ENCODE assay signal across 28 mouse cellular contexts in the genomic region with DNA sequence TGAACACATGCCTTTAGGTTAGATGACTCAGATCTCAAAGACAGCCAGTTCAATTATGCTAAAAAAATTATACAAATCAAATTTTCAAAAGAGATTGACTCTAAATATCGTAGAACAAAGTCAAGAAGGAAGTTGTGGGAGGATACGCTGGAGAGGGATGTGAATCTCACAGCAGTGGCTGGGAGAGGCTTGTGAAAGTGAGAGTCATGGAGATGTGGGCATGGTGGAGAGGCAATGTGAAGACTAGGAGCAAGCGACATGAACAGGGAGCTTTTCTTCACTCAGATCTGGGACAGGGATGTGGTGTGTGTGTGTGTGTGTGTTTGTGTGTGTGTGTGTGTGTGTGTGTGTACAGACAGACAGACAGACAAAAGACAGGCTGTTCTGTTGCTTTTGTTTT.
DNase-seq lines count a peak whose midpoint lies in the region; ATAC-seq lines count a peak whose summit lies in the region.
"Had no signal": no experiment of that assay in that cellular context is flagged by ENCODE, and none has a peak within 500 bp of the region (broad histone marks: within the 10 kb centered on the region; RNA-seq: fewer than 3 reads in every experiment).

No protein-coding gene starts in this region.

- no peaks in the 10 kb centered on the region for H3K36me3 ChIP-seq in heart, embryonic 10.5 days
- H3K36me3 ChIP-seq: forebrain, embryonic 10.5 days; G1E had no signal

- peaks cover 9% of the 10 kb centered on the region for H3K4me1 ChIP-seq in heart, embryonic 10.5 days

- H3K9me3 ChIP-seq in heart, embryonic 10.5 days = no peaks in the 10 kb centered on the region
- H3K9me3 ChIP-seq: forebrain, embryonic 13.5 days; G1E had no signal

- no peak overlapping the region for H3K27ac ChIP-seq in heart, embryonic 10.5 days
- H3K27ac ChIP-seq: forebrain, embryonic 13.5 days; gastrocnemius, adult 2 months; heart, adult 2 months; hindbrain, embryonic 14.5 days; hindbrain, postnatal 0 days had no signal

- 68% methylated on average over 3 of the region's 3 CpGs for WGBS in heart, embryonic 10.5 days

- H3K27me3 ChIP-seq in heart, embryonic 10.5 days (ENCODE audit: insufficient read depth, poor library complexity, severe bottlenecking) = peaks cover 10% of the 10 kb centered on the region; the same call in 1 of the 2 replicates
- H3K27me3 ChIP-seq: CH12.LX; forebrain, embryonic 13.5 days; Patski had no signal

- H3K4me3 ChIP-seq in heart, embryonic 10.5 days = no peak overlapping the region
- H3K4me3 ChIP-seq: forebrain, embryonic 10.5 days; forebrain, embryonic 13.5 days; gastrocnemius, adult 2 months; heart, adult 2 months had no signal

- no peak for DNase-seq in frontal cortex, adult 2 months (ENCODE audit: extremely low spot score in 1 of 2, low spot score in 1 of 2)
- DNase-seq in heart, embryonic 10.5 days (ENCODE audit: low spot score) = peak; percentile 53
- no peak for DNase-seq in heart, postnatal 25 days (ENCODE audit: low spot score)
- no peak for DNase-seq in adrenal gland, postnatal 36 days
- DNase-seq in urinary bladder, postnatal 4 days (ENCODE audit: low spot score in 2 of 2) = no peak
- DNase-seq: adrenal gland, postnatal 10 days; B cell, adult 2 months; cerebellum, adult 11-12 months; cerebellum, adult 8-10 months; cerebellum, postnatal 10 days; cerebellum, postnatal 36 days; gastrocnemius, adult 2 months; gastrocnemius, postnatal 14 days; heart, adult 2 months; heart, postnatal 4 days had no signal

- ATAC-seq in frontal cortex, adult (ENCODE audit: low TSS enrichment) = peak; percentile 62
- 0 out of 2 replicates have a peak, but pooled peaks have one; percentile 39 for ATAC-seq in common myeloid progenitor, adult 5-6 weeks (replicated peaks; ENCODE audit: low read depth, poor library complexity, severe bottlenecking)
- peak; percentile 63 for ATAC-seq in megakaryocyte progenitor cell, adult 5-6 weeks (replicated peaks; ENCODE audit: poor library complexity)
- ATAC-seq: forebrain, embryonic 13.5 days; forebrain, embryonic 16.5 days; hindbrain, postnatal 0 days; inflammation-experienced regulatory T-cells, adult 6 months; intestine, embryonic 16.5 days; Patski had no signal

- intact Hi-C loops in heart, postnatal 25 days (cut with DNase I) = no loop called here
